Mouse (Mus musculus) bone marrow macrophage, adult 2 months (primary cell): Measurements from ENCODE around the gene Rxfp2.

ENCODE experiments used
- CTCF ChIP-seq: IDR thresholded peaks from 2 replicates; pipeline ENCODE4 v1.5.1; 2012; ENCODE audit warnings: low read depth, mild to moderate bottlenecking, low read length, moderate library complexity
- POLR2A ChIP-seq: IDR thresholded peaks from 2 replicates; pipeline ENCODE4 v1.6.1; 2012; ENCODE audit warnings: mild to moderate bottlenecking, low read depth, low read length, borderline replicate concordance

GRCm38 (mm10) chr5:150025326-150025725, 6.9 kb downstream of the Rxfp2 start:
- no peak for TF ChIP-seq CTCF
- no peak for TF ChIP-seq POLR2A
